Mouse (Mus musculus): Measurements from ENCODE around the gene Vnn3.

DNA sequence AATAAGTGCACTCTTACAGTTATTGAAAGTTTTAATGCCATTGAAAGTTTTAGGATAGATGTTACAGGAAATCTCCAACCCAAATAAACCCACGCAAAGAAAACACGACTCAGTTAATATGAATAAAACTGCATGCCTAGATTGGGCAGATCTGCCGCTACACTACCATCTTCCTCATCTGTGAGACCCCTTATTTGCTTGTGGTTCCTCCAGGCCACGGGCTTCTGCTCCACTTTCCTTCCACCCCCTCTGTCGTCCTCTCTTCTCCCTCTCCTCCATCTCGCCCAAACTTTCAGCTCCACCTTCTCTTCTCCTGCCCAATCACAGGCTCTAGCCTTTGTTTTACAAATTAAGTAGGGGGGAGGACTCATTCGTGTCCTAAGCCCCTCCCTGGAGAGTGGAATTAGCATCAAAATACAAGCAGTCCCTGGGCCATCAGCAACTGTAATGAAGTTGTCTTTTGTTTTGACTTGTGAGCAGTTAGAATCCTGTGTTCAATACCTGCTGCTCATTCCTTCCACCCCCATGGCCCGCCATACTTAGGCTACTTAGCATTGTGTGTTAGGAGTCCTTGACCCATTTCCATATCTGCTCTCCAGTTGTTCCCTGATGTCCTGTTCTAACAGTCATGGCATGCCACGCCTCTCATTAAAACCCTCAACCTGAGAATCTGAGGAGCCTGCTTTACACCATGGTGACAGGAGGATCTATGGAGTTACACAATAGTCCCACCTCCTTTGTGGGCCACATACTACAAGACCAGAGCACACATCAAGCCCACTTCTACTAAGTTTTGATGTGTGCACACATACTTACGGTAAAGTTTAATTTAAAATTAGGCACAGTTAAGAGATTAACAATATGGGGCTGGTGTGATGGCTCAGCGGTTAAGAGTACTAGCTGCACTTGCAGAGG is 38.2 kb upstream of the Vnn3 start:
- TF ChIP-seq CTCF (IDR thresholded peaks at IDR 0.05 in 2 of 3, conservative IDR thresholded peaks at IDR 0.05 in 1 of 3; ENCODE audit: control insufficient read depth in 1 of 3, insufficient read depth in 1 of 3, low read depth in 2 of 3, low read length in 3 of 3, poor library complexity in 1 of 3, severe bottlenecking in 1 of 3) (no peak), ZKSCAN1 (IDR thresholded peaks at IDR 0.05; ENCODE audit: low read depth, low read length) (no peak), MAFK (IDR thresholded peaks at IDR 0.05; ENCODE audit: borderline replicate concordance, low read depth, low read length) (no peak)
